Mouse (Mus musculus) urinary bladder, postnatal 25 days (tissue): ENCODE measurements around the gene Ndufc1.
"Not testable (repeated sequence)": the region's sequence is repeated elsewhere in the genome, so short reads cannot be mapped to it uniquely, and the experiment has no call there.

Source experiments
- DNase-seq: peaks from one replicate; pipeline ENCODE4 v3.0.0; 2022; ENCODE audit warnings: low spot score

Gene Ndufc1

GRCm38 (mm10) chr3:51408561-51409183, at the start of gene Ndufc1:
Gene Ndufc1, minus strand, starts transcription at chr3:51408988.
- DNase-seq, result peak; percentile 100

- DNase-seq, result no peak
Observed at GRCm38 (mm10) chr3:51434871-51435595, 26.2 kb upstream of the Ndufc1 start.

GRCm38 (mm10) chr3:51434364-51434763, 25.6 kb upstream of the Ndufc1 start:
- not testable (repeated sequence) for DNase-seq

GRCm38 (mm10) chr3:51425394-51425793, 16.6 kb upstream of the Ndufc1 start:
- no peak for DNase-seq

- no peak for DNase-seq
Observed at GRCm38 (mm10) chr3:51421921-51422320, 13.1 kb upstream of the Ndufc1 start.

- DNase-seq, result no peak
Observed at GRCm38 (mm10) chr3:51417966-51418365, 9.2 kb upstream of the Ndufc1 start.

GRCm38 (mm10) chr3:51417485-51417884, 8.7 kb upstream of the Ndufc1 start:
- DNase-seq, result no peak

GRCm38 (mm10) chr3:51417135-51417458, 8.3 kb upstream of the Ndufc1 start:
- no peak for DNase-seq

- peak; percentile 41 for DNase-seq
Observed at GRCm38 (mm10) chr3:51416364-51417134, 7.8 kb upstream of the Ndufc1 start.

- DNase-seq, result no peak
Observed at GRCm38 (mm10) chr3:51416073-51416363, 7.2 kb upstream of the Ndufc1 start.

- DNase-seq, result peak; percentile 93
Observed at GRCm38 (mm10) chr3:51415098-51416072, 6.6 kb upstream of the Ndufc1 start, which contains the start of gene Naa15. Gene Naa15, plus strand, starts transcription at chr3:51415148.

GRCm38 (mm10) chr3:51413276-51413675, 4.5 kb upstream of the Ndufc1 start:
- DNase-seq, result no peak

- no peak for DNase-seq
Observed at GRCm38 (mm10) chr3:51412457-51412856, 3.7 kb upstream of the Ndufc1 start.

- no peak for DNase-seq
Observed at GRCm38 (mm10) chr3:51407870-51408560, 773 bp downstream of the Ndufc1 start.

- DNase-seq, result no peak
Observed at GRCm38 (mm10) chr3:51402628-51403027, 6.2 kb downstream of the Ndufc1 start.

GRCm38 (mm10) chr3:51402054-51402453, 6.7 kb downstream of the Ndufc1 start:
- DNase-seq, result not testable (repeated sequence)

GRCm38 (mm10) chr3:51400682-51401081, 8.1 kb downstream of the Ndufc1 start:
- no peak for DNase-seq

GRCm38 (mm10) chr3:51399531-51399930, 9.3 kb downstream of the Ndufc1 start:
- no peak for DNase-seq

- no peak for DNase-seq
Observed at GRCm38 (mm10) chr3:51398667-51399066, 10.1 kb downstream of the Ndufc1 start.

- no peak for DNase-seq
Observed at GRCm38 (mm10) chr3:51397700-51398299, 11.0 kb downstream of the Ndufc1 start.
